Mouse (Mus musculus): Measurements from ENCODE around the gene Qk.

DNA sequence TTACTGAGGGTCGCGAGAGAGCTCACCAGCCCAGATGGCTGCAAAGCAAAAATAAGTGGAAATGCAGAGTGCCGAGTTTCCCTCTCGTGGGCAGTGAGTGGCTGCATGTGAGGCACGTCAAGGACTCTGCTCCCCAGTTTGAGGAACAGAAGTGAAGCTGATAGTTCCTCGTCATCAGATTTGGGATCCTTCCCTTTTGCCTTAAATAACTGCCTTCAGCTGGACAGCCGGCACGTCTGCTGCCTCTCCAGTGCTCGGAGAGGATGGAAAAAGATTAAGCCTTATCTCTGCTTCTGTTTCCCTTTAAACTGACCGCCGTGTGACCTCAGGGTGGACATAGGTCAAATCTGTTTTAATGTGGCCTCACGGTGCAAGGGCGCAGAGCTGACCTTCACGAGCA lies 39.8 kb upstream of the Qk start:
- no peak for TF ChIP-seq CTCF (IDR thresholded peaks at IDR 0.05; ENCODE audit: control insufficient read depth, insufficient read depth, low read length)
- TF ChIP-seq POLR2A (IDR thresholded peaks at IDR 0.05; ENCODE audit: borderline replicate concordance, control insufficient read depth, low read depth, low read length), result no peak
